Mouse (Mus musculus) kidney, adult 9 months (tissue): ENCODE results near the gene Vmn2r27.

ENCODE experiments used
- DNase-seq: peaks from one replicate; pipeline ENCODE4 v3.0.0; 2022

The Vmn2r27 gene

DNA sequence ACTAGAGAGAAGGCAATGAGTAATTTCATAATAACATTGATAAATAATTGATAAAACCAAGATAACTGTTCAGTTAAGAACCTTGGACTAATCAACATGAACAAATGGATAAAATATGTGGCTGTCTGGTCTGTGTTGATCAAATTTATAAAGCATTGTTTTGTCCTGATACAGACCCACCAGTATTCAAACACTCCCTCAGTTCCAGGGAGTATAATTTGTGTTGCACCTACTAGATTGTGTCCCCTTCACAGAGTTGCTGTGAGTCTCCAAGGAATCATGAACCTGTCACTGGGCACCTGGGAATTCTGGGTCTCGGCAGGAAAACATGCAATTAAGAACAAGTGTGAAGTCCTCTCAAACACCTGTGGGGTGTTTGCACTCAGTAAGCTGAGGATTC lies at the start of gene Vmn2r27:
Gene Vmn2r27 (minus strand): TSS at position 101 of the 400 bp plus-strand sequence.
- no peak for DNase-seq

DNA sequence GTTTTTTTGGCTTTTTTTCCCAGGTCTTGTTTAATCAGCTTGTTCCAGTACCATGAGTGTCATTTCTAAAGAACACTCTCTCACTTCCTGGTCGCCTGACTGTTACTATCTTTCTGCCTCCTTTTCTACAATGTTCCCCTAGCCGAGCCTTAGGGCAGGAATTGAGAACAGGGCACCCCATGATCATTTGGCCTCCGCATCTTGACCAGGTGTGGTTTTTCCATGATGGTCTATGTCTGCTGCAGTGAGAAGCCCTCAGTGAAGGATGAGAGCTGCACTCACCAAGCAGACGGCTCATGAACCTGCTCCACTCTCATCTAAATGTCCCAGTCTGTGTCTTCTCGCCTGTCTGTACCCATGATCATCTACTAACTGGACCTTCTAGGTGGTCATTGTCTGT lies 46.6 kb upstream of the Vmn2r27 start:
- DNase-seq: no peak

DNA sequence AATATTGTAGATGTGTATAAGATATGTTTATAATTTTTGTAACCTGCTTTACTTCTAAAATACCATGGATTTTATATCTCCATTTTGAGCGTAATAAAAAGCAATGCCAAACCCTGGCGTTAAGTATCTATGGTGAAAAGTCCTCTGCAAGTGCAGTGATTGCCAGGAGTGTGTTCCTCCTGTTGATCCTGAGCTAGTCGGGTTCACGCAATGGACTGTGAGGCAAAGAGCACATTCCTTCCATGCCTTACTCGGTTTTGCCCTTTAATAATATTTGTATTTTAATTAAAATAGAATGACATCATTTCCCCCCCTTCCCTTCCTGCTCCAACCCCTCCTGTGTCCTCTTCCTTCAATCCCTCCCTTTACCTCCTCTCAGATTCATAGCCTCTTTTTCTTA lies 46.0 kb upstream of the Vmn2r27 start:
- peak; percentile 78 for DNase-seq

DNA sequence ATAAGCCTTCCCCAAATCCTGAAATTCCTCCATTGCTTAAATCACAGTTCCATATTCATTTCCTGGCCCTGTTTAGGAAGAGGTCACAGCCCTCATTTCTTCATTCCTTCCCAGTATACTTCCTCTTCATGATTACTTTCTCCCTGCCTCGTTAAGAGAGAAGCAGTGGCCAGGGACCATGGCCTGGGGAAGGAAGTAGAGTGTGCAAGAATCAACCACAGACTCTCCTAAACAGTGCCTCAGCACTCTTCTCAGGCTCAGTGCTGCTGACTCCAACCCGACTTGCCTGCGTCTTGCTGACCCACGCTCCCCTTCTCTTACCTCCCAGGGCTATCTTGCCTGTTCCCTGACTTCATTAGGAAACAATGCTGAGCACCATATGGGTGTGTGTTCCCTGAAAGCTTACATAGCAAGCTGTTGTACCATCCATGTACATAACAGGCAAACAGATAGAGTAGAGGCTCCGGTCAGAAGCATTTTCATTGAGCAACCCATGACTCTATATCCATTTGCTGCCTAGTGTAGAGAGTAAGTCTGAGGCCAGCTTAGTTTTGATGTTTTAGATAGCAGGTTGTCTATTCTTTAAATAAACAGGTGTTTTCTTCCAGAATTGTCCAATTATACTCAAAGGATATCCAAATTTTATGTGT lies 41.7 kb upstream of the Vmn2r27 start:
- no peak for DNase-seq

DNA sequence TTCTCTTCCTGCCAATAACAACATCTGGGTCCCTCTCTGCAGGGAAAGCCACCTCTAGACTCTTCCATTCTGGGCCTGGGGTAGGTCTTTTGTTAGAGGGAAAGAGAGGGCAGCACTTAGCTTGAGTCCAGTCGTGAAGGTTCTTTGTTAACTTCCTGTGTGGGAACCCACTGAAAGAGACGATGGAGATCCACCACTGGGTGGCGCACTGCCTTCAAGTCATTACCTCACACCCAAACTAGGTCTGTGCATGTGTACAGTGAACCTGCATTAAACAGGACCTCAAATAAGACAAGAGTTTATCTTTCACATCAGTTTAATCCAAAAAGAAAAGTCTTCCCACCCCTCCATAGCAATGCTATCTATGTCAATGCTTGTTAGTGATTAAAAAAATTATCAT lies 31.0 kb upstream of the Vmn2r27 start:
- peak; percentile 74 for DNase-seq

DNA sequence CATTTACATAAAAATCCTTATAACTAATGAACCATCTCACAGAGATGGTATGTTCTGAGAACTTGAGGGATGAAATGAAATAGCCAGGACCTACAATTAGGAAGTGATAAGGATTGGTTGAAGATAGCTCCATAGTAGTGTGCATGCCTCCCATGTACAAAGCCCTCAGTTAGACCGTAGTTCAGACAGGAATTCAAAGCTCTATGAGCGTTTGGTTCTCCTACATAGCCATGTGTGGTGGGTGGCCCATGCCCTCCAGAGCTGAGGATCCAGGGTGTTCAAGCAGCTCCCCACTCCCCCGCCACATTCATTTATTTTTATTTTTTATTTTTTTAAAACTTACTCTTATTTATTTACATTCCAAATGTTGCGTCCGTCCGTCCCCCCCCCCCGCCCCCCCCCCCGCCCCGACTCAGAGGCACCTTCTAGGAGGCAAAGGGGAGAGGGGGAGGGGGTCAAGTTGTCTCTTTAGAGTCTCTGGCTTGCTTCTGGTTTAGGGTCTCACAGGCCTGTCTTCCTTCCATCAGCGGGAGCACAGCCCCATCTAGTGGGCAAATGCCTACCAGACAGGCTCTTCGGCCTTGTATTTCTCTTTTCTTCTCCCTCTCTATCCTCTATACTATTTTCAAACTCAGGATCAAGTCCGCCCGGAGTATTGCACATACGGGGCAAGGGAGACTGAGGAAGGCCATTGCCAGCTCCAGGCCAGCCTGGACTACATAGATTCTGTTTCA lies 28.7 kb upstream of the Vmn2r27 start:
- DNase-seq: peak; percentile 57

DNA sequence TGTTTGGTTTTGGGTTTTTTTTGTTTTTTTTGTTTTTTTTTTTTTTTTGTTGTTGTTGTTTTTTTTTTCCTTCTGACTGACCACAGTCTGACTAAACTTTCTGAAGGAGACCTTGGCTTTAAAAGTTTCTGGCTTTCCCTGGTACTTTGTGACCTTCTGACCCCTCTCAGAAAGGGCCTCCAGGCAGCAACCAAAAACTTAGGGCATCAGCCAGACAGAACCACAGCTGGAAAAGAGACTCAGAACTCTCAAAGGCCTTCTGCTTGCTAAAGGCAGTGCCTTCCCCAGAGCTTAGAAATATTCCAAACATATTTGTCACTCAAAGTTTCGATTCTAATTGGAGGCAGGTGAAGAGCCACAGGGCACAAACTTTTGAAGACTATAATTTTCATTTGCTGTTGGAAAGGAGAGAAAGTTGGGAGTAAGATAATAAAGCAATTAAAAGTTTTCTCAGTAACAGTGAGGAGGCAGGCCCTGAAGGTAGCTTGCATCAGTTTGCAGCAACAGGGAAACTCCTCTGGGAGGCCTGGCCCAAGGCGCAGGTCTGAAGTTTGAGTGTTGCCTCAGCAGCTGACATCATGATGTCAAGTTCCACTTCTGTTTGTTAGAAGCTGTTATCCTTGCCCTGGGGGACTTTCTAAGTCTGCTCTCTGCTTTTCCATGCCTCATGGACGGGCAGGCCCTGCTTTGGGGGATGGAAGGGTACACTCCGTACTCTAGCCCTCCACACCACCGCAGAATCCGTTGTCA lies 24.2 kb upstream of the Vmn2r27 start:
- DNase-seq: no peak

DNA sequence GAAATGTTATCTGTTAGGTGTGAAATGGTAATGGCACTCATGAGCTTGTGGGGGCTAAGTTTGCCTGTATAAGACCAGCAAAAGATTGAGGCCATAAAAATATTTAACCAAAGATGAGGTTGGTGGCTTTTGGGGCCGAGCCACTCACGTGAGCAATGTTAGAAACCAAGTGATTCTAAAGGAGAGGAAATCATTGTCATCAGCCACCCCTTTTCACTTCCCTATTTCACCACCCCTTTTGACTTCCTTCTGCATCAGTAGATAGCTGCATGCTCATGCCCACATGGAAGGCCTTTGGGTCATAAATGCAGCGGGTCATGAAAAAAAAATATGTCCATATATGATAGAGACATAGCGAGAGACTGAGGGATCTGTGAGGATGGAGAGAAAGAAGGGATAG lies 29.5 kb downstream of the Vmn2r27 start:
- DNase-seq: peak; percentile 1

DNA sequence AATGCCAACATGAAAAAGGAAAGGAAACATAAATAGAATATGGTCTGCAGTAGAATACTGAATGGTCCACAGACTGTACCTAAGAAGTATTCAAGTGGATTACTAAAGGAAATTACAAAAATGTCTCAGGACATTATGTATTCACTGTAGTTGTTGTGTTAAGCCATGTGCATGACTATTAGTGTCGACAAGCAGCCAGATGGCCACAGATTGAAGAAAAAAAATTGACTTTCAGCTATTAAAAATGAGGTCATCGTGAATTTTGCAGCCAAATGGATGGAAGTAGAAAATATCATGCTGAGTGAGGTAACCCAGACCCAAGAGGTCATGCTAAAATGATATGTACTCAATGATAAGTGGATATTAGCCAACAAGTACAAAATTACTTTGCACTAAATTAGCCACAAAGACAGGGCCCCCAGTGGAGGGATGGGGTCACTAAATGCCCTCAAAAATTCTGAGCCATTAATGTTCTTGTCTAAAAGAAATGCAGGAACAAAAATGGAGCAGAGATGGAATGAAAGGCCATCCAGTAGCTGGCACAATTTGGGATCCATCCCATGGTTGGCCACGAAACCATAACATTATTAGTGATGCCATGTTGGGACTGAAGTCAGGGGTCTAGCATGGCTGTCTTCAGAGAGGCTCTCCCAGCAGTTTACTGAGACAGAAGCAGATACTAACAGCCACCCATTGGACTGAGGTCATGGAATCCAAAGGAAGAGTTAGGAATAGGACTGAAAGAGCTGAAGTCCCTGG lies 63.0 kb downstream of the Vmn2r27 start:
- no peak for DNase-seq

DNA sequence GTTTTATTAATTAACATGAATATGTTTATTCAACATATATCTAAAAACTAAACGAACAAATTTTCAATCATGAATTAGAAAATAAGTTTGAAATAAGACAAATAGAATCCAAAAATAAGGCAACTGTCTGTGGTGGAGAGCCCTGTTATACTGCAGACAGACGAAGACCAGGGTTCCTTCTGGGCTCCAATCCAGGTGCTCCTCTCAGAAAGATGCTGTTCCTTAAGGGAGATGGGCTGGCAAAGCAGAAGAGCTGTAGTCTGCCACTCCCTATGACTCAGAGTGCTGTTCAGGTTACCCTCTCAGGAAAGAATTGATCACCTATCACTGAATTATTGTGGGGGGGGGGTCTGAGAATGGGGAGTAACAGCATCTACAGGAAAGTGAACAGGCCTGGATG lies 65.1 kb downstream of the Vmn2r27 start:
- no peak for DNase-seq

DNA sequence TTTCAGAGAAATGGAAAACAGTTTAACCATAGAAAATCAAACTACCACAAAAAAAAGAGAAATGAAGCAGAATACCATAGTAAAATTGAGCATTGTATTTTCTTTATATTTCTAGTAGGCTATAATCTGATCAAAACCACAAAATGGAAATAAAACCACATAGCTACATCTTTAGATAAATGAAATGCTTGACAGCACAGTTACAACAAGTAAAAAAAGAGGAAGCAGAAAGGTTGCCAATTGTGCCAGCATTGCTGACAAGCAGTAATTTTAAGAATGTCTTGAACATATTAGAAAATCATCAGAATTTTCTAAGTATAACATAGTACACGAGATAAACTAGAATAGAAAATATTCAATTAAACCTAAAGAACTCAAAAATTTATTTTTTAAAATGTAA lies 81.8 kb downstream of the Vmn2r27 start:
- no peak for DNase-seq
